Mouse (Mus musculus) forebrain, postnatal 0 days (tissue): ENCODE data around the gene Nfia. TPM values are rescaled to one million over a fixed set of nuclear protein-coding genes. Genes with fewer than 3 reads are reported as not detected.

Experiments
- ATAC-seq: fragments of 200-750 bp; cut with Nextera tagmentation; 2 replicates; pipeline ENCODE4 v1.8.0; 2017; ENCODE audit warnings: mild to moderate bottlenecking, moderate library complexity
- DNase-seq: peaks from one replicate; pipeline ENCODE4 v3.0.0-alpha.2; 2015
- H3K27ac ChIP-seq: fragments of 300-500 bp; sonication (generic); 2 replicates; pipeline ENCODE4 v1.5.1; 2014; ENCODE audit warnings: low read depth, mild to moderate bottlenecking, antibody characterized with exemption, low read length, moderate library complexity, mixed read lengths
- H3K27me3 ChIP-seq: fragments of 300-500 bp; sonication (generic); 2 replicates; pipeline ENCODE4 v1.6.1; 2014; ENCODE audit warnings: mild to moderate bottlenecking, low read length, mixed read lengths; ENCODE audit not compliant: insufficient read depth
- H3K36me3 ChIP-seq: fragments of 300-500 bp; sonication (generic); 2 replicates; pipeline ENCODE4 v1.6.1; 2014; ENCODE audit warnings: mild to moderate bottlenecking, moderate library complexity; ENCODE audit not compliant: insufficient read depth
- H3K4me1 ChIP-seq: fragments of 300-500 bp; sonication (generic); 2 replicates; pipeline ENCODE4 v1.6.1; 2014; ENCODE audit warnings: antibody characterized with exemption; ENCODE audit not compliant: insufficient read depth
- H3K4me2 ChIP-seq: fragments of 300-500 bp; sonication (generic); 2 replicates; pipeline ENCODE4 v1.6.1; 2014; ENCODE audit warnings: low read depth, mild to moderate bottlenecking, moderate library complexity
- H3K4me3 ChIP-seq: fragments of 300-500 bp; sonication (generic); 2 replicates; pipeline ENCODE4 v1.5.1; 2014; ENCODE audit warnings: low read depth, low read length, mixed read lengths
- H3K9ac ChIP-seq: fragments of 300-500 bp; sonication (generic); 2 replicates; pipeline ENCODE4 v1.6.1; 2014; ENCODE audit warnings: mild to moderate bottlenecking
- H3K9me3 ChIP-seq: fragments of 300-500 bp; sonication (generic); 2 replicates; pipeline ENCODE4 v1.6.1; 2016; ENCODE audit warnings: low read length
- CTCF ChIP-seq: sonication (generic); IDR thresholded peaks from 2 replicates; pipeline ENCODE4 v1.5.1; 2016; ENCODE audit warnings: antibody characterized with exemption, control low read depth, low read depth
- WGBS: fragments of 180-500 bp; shearing (Covaris S2); extraction: QIAGEN DNeasy Blood & Tissue Kit; methylation state at CpG from one replicate; pipeline ENCODE4 v1.1.7; 2014; 5-methylcytosine and 5-hydroxymethylcytosine counted together
- polyA plus RNA-seq: library from polyadenylated mRNA; unstranded; fragments of >200 nt; fragmentation: Nextera tagmentation; extraction: Ambion mirVana; gene quantifications from 2 replicates; pipeline ENCODE4 v1.2.1, GENCODE M21; 2015
- total RNA-seq: library from RNA; depleted of rRNA; stranded (reverse); fragments of >200 nt; gene quantifications from 2 replicates; pipeline ENCODE4 v1.2.3, GENCODE M21; 2014

The Nfia gene
- total and polyA plus RNA-seq, 2 experiments from 2014 or later: 44.1 to 57.5 TPM

GRCm38 (mm10) chr4:97865410-97865953 is 92.9 kb downstream of the Nfia start:
- Histone ChIP-seq H3K27ac (no peak overlapping the region), H3K9me3 (no peaks in the 10 kb centered on the region), H3K4me1 (peaks cover 19% of the 10 kb centered on the region; the same call in 1 of the 2 replicates), H3K9ac (no peak overlapping the region), H3K36me3 (no peaks in the 10 kb centered on the region), H3K4me2 (no peak overlapping the region), H3K4me3 (no peak overlapping the region), H3K27me3 (no peaks in the 10 kb centered on the region)
- WGBS: 30% methylated on average over 3 of the region's 3 CpGs
- no peak for TF ChIP-seq CTCF
- DNase-seq (no peak), ATAC-seq (no peak)

- Histone ChIP-seq H3K9ac (no peak overlapping the region), H3K27ac (no peak overlapping the region), H3K4me1 (peaks cover 21% of the 10 kb centered on the region; the same call in 1 of the 2 replicates), H3K27me3 (no peaks in the 10 kb centered on the region), H3K9me3 (no peaks in the 10 kb centered on the region), H3K36me3 (no peaks in the 10 kb centered on the region), H3K4me3 (no peak overlapping the region), H3K4me2 (no peak overlapping the region)
- ATAC-seq (no peak), DNase-seq (no peak)
- WGBS: 67% methylated on average over 5 of the region's 5 CpGs
- no peak for TF ChIP-seq CTCF
These were observed 93.9 kb downstream of the Nfia start for GRCm38 (mm10) chr4:97866463-97866862.

DNA sequence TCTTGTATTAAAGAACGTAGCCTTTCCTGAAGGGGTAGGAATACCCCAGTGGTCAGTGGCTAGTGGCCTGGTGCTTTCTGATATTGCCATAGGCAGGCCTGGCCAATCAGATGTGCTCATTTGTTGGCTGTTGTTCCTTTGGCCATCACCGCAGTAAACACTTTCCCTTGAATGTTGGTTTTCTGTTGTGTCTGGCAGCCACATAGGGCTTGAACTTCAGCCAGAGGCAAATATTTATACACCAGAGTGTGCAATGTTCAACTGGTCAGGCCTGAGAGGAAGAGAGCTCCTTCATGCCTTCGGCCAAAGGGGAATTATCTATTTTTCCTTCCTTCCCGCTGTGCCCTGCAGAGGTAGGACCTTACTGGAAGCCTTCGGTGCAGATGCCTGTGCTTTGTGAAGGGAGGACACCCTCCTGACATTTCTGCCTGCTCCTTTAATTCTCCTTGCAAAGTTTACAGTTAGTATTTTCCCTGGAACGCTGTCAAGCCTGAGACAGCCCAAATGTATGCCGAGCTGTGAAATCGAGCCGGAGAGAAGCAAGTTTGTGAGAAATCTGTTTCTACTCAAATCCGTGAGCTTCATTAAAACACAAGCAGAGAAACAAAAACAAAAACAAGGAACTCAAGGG is 95.9 kb downstream of the Nfia start:
- peaks cover 27% of the 10 kb centered on the region; the same call in 1 of the 2 replicates for H3K4me1 ChIP-seq
- H3K27ac ChIP-seq: peak overlapping the region; percentile 83
- no peak for DNase-seq
- no peaks in the 10 kb centered on the region for H3K9me3 ChIP-seq
- H3K4me3 ChIP-seq: peak overlapping the region; percentile 43
- H3K9ac ChIP-seq: peak overlapping the region; percentile 38
- H3K36me3 ChIP-seq: no peaks in the 10 kb centered on the region
- peak overlapping the region; percentile 44 for H3K4me2 ChIP-seq
- no peaks in the 10 kb centered on the region for H3K27me3 ChIP-seq
- no peak for TF ChIP-seq CTCF
- ATAC-seq: peak; percentile 40
- WGBS: 31% methylated on average over 10 of the region's 10 CpGs

GRCm38 (mm10) chr4:97868938-97869440 is 96.5 kb downstream of the Nfia start:
- H3K4me1 ChIP-seq: peaks cover 28% of the 10 kb centered on the region; the same call in 1 of the 2 replicates
- ATAC-seq (peak; percentile 98), DNase-seq (peak; percentile 98)
- no peaks in the 10 kb centered on the region for H3K9me3 ChIP-seq
- 28% methylated on average over 27 of the region's 27 CpGs for WGBS
- TF ChIP-seq CTCF: no peak
- H3K4me2 ChIP-seq: peak overlapping the region; percentile 44
- H3K36me3 ChIP-seq: no peaks in the 10 kb centered on the region
- peak overlapping the region; percentile 43 for H3K4me3 ChIP-seq
- H3K27me3 ChIP-seq: no peaks in the 10 kb centered on the region
- peak overlapping the region; percentile 83 for H3K27ac ChIP-seq
- peak overlapping the region; percentile 38 for H3K9ac ChIP-seq

GRCm38 (mm10) chr4:97869451-97869850 is 96.9 kb downstream of the Nfia start:
- no peak for TF ChIP-seq CTCF
- ATAC-seq (no peak), DNase-seq (peak; percentile 56)
- peaks cover 29% of the 10 kb centered on the region; the same call in 1 of the 2 replicates for H3K4me1 ChIP-seq
- H3K9ac ChIP-seq: peak overlapping the region; percentile 38
- WGBS: 23% methylated on average over 7 of the region's 7 CpGs
- H3K27ac ChIP-seq: peak overlapping the region; percentile 83
- no peaks in the 10 kb centered on the region for H3K27me3 ChIP-seq
- H3K4me3 ChIP-seq: peak overlapping the region; percentile 43
- H3K9me3 ChIP-seq: no peaks in the 10 kb centered on the region
- H3K36me3 ChIP-seq: no peaks in the 10 kb centered on the region
- H3K4me2 ChIP-seq: peak overlapping the region; percentile 44

GRCm38 (mm10) chr4:97871770-97872439 is 99.4 kb downstream of the Nfia start:
- DNase-seq: peak; percentile 36
- H3K9ac ChIP-seq: no peak overlapping the region

More at GRCm38 (mm10) chr4:97871770-97872439, 99.4 kb downstream of the Nfia start:
- H3K4me1 ChIP-seq: peaks cover 25% of the 10 kb centered on the region; the same call in 1 of the 2 replicates
- ATAC-seq: no peak
- no peak for TF ChIP-seq CTCF
- H3K4me3 ChIP-seq: no peak overlapping the region
- no peak overlapping the region for H3K27ac ChIP-seq
- H3K36me3 ChIP-seq: no peaks in the 10 kb centered on the region
- H3K9me3 ChIP-seq: no peaks in the 10 kb centered on the region
- 19% methylated on average over 9 of the region's 9 CpGs for WGBS
- H3K27me3 ChIP-seq: no peaks in the 10 kb centered on the region
- H3K4me2 ChIP-seq: no peak overlapping the region
